17 mouse cellular contexts compared by ENCODE assay signal in genomic region chr2:129729681-129730080, GRCm38 (mm10). TPM values are rescaled to one million over a fixed set of nuclear protein-coding genes. Genes with fewer than 3 reads are reported as not detected.
A peak's percentile ranks its signal among the peaks of the same experiment; 100 is the strongest.
DNase-seq lines count a peak whose midpoint lies in the region; ATAC-seq and TF ChIP-seq lines count a peak whose summit lies in the region.
"Had no signal": no experiment of that assay in that cellular context is flagged by ENCODE, and none has a peak within 500 bp of the region (broad histone marks: within the 10 kb centered on the region; RNA-seq: fewer than 3 reads in every experiment).

No protein-coding gene starts in this region.

- H3K4me3 ChIP-seq in kidney, adult 2 months (ENCODE audit: insufficient read depth, low read depth, low read length): no peak overlapping the region
- H3K4me3 ChIP-seq in stomach, postnatal 0 days (ENCODE audit: low read depth, low read length): no peak overlapping the region
- H3K4me3 ChIP-seq: forebrain, embryonic 13.5 days; neural tube, embryonic 12.5 days had no signal

- WGBS in kidney, adult 2 months: 67% methylated on average over 1 of the region's 1 CpGs
- WGBS in stomach, postnatal 0 days: 74% methylated on average over 1 of the region's 1 CpGs

- H3K9me3 ChIP-seq in stomach, postnatal 0 days (ENCODE audit: control insufficient read depth, low read length): no peaks in the 10 kb centered on the region
- H3K9me3 ChIP-seq: forebrain, embryonic 13.5 days; neural tube, embryonic 12.5 days had no signal

- H3K36me3 ChIP-seq in kidney, adult 2 months (ENCODE audit: control insufficient read depth, insufficient read depth, low read length): no peaks in the 10 kb centered on the region
- no peaks in the 10 kb centered on the region for H3K36me3 ChIP-seq in stomach, postnatal 0 days (ENCODE audit: control insufficient read depth, insufficient read depth, low read length)
- H3K36me3 ChIP-seq: neural tube, embryonic 12.5 days had no signal

- H3K9ac ChIP-seq in stomach, postnatal 0 days (ENCODE audit: low read length): no peak overlapping the region
- H3K9ac ChIP-seq: forebrain, embryonic 13.5 days; neural tube, embryonic 12.5 days had no signal

- H3K27ac ChIP-seq in kidney, adult 2 months (ENCODE audit: insufficient read depth, low read depth, low read length): no peak overlapping the region
- H3K27ac ChIP-seq in stomach, postnatal 0 days (replicated peaks): no peak overlapping the region
- H3K27ac ChIP-seq: forebrain, embryonic 13.5 days; neural tube, embryonic 12.5 days had no signal

- no peak for TF ChIP-seq POLR2A in kidney, adult 2 months (IDR thresholded peaks at IDR 0.05; ENCODE audit: low read depth, low read length)

- no peak overlapping the region for H3K4me2 ChIP-seq in stomach, postnatal 0 days (replicated peaks; ENCODE audit: low read depth)
- H3K4me2 ChIP-seq: forebrain, embryonic 13.5 days; liver, embryonic 11.5 days; neural tube, embryonic 12.5 days had no signal

- TF ChIP-seq CTCF in kidney, adult 2 months (conservative IDR thresholded peaks at IDR 0.05; ENCODE audit: insufficient read depth, insufficient read length, low read depth, low read length): no peak; the same call in 1 of the 2 replicates
- peak; percentile 39 for TF ChIP-seq CTCF in stomach, postnatal 0 days (IDR thresholded peaks at IDR 0.05; ENCODE audit: low read depth)

- TF ChIP-seq EP300 in stomach, postnatal 0 days (optimal IDR thresholded peaks at IDR 0.05): no peak

- ATAC-seq in stomach, postnatal 0 days (ENCODE audit: low FRiP score, low TSS enrichment): no peak
- ATAC-seq: forebrain, embryonic 13.5 days; midbrain, embryonic 16.5 days had no signal

- peak; percentile 8 to 42 for DNase-seq in adrenal gland, postnatal 36 days
- DNase-seq in adrenal gland, postnatal 4 days (ENCODE audit: low spot score in 2 of 2): no peak
- DNase-seq in kidney, adult 2 months: peak; percentile 7
- DNase-seq in kidney, postnatal 14 days: no peak
- peak; percentile 42 for DNase-seq in right cerebral cortex, adult 18-20 months
- DNase-seq in right cerebral cortex, postnatal 25 days: no peak
- DNase-seq in stomach, postnatal 0 days (ENCODE audit: low spot score): no peak
- no peak for DNase-seq in cerebellum, adult 11 months
- DNase-seq: cerebellum, adult 9-11 months; gastrocnemius, postnatal 10 days; kidney, postnatal 10 days; thymus, postnatal 36 days had no signal

- no peaks in the 10 kb centered on the region for H3K27me3 ChIP-seq in kidney, adult 2 months (replicated peaks; ENCODE audit: control insufficient read depth, insufficient read depth, low read length)
- no peaks in the 10 kb centered on the region for H3K27me3 ChIP-seq in stomach, postnatal 0 days (ENCODE audit: control insufficient read depth, insufficient read depth, low read length)
- H3K27me3 ChIP-seq: forebrain, embryonic 13.5 days; neural tube, embryonic 12.5 days had no signal

- no peaks in the 10 kb centered on the region for H3K4me1 ChIP-seq in kidney, adult 2 months (ENCODE audit: control insufficient read depth, insufficient read depth, low read length)
- no peaks in the 10 kb centered on the region for H3K4me1 ChIP-seq in stomach, postnatal 0 days (replicated peaks; ENCODE audit: control insufficient read depth, insufficient read depth)
- H3K4me1 ChIP-seq: forebrain, embryonic 13.5 days; neural tube, embryonic 12.5 days had no signal

RNA-seq across cellular contexts. Expression of gene Pdyn, which starts 30.0 kb away (rescaled TPM):
- under 1 TPM; 0.10 to 0.30 TPM for total RNA-seq in adrenal gland, postnatal 36 days (2021)
- total RNA-seq in adrenal gland, postnatal 4 days (2021): under 1 TPM; 0.56 to 0.73 TPM
- polyA plus RNA-seq in kidney, adult 2 months (2012; rRNA removed): not detected in 2 replicates
- polyA plus RNA-seq in stomach, postnatal 0 days (2015; fragmentation: Nextera tagmentation; extraction: Ambion mirVana): 0.08 and 0.11 TPM in 2 replicates
- total RNA-seq: gastrocnemius, postnatal 10 days had no signal
- polyA plus RNA-seq: C2C12 had no signal

Comparison
In these comparisons a context has a peak if more than half of its experiments do, and no peak if none do; other contexts are left out.
1. DNase-seq: peak in adrenal gland, postnatal 36 days (2 of 2), kidney, adult 2 months (single experiment) and right cerebral cortex, adult 18-20 months (single experiment); none in adrenal gland, postnatal 4 days (0 of 2), kidney, postnatal 14 days (single experiment), right cerebral cortex, postnatal 25 days (single experiment), stomach, postnatal 0 days (single experiment) and cerebellum, adult 11 months (single experiment).